Mouse (Mus musculus): ENCODE measurements around the gene Mup5. TPM values are rescaled to one million over a fixed set of nuclear protein-coding genes. Genes with fewer than 3 reads are reported as not detected.
"Not testable (repeated sequence)": the region's sequence is repeated elsewhere in the genome, so short reads cannot be mapped to it uniquely, and the experiment has no call there.

Mup5 gene
- total and polyA plus RNA-seq, 2 experiments from 2014 or later: not detected

DNA sequence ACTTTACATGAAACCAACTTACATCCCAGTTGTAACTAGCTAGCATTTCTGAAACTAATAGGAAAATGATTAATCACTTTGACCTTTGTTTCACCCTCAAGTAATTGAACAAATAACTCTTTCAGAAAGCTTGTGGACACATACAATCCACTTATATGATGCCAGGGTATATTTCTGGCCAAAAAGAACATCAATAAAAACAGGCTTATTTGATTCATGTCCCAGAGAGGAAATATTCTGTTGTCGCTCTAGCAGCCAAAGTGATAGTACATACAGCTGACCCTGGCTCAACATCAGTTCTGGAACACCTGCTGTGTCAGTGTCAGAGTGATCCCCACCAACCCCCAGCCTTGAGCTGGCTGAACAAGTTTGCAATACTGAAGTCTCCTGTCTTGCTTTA is 50.8 kb downstream of the Mup5 start:
- H3K27ac ChIP-seq (ENCODE audit: low read depth); DNase-seq (ENCODE audit: low spot score); H3K36me3 ChIP-seq (replicated peaks; ENCODE audit: control insufficient read depth, insufficient read depth, low read length); ATAC-seq (ENCODE audit: insufficient read depth, low read depth); H3K4me2 ChIP-seq (ENCODE audit: low read depth, low read length); H3K4me1 ChIP-seq (ENCODE audit: control insufficient read depth, insufficient read depth); H3K9me3 ChIP-seq (replicated peaks; ENCODE audit: control insufficient read depth, low read length); H3K4me3 ChIP-seq (ENCODE audit: low read depth, low read length); H3K9ac ChIP-seq (replicated peaks; ENCODE audit: low read depth, low read length); H3K27me3 ChIP-seq (ENCODE audit: control insufficient read depth, insufficient read depth, low read length): not testable (repeated sequence)
- 81% methylated on average over 1 of the region's 1 CpGs for WGBS

GRCm38 (mm10) chr4:61782169-61782568 is 52.9 kb downstream of the Mup5 start, which contains the start of gene Mup19:
Gene Mup19, minus strand, starts transcription at chr4:61782269.
- not testable (repeated sequence) for DNase-seq (ENCODE audit: low spot score); H3K27me3 ChIP-seq (ENCODE audit: control insufficient read depth, insufficient read depth, low read length); H3K9me3 ChIP-seq (replicated peaks; ENCODE audit: control insufficient read depth, low read length); ATAC-seq (ENCODE audit: insufficient read depth, low read depth); H3K4me3 ChIP-seq (ENCODE audit: low read depth, low read length); H3K4me2 ChIP-seq (ENCODE audit: low read depth, low read length); H3K9ac ChIP-seq (replicated peaks; ENCODE audit: low read depth, low read length); H3K4me1 ChIP-seq (ENCODE audit: control insufficient read depth, insufficient read depth); H3K36me3 ChIP-seq (replicated peaks; ENCODE audit: control insufficient read depth, insufficient read depth, low read length); H3K27ac ChIP-seq (ENCODE audit: low read depth)
- WGBS: 94% methylated on average over 1 of the region's 5 CpGs

Other genes with a start within 250 kb of the Mup5 start
- not detected in 2 replicates for gene Mup17, start 239.4 kb downstream of the Mup5 start, total RNA-seq (2014; rRNA removed; ENCODE audit: low replicate concordance)
- not detected in 2 replicates for gene Mup17, start 239.4 kb downstream of the Mup5 start, polyA plus RNA-seq (2015; fragmentation: Nextera tagmentation; extraction: Ambion mirVana)
- gene Mup18, start 161.1 kb downstream of the Mup5 start, total RNA-seq (2014; rRNA removed; ENCODE audit: low replicate concordance): not detected in 2 replicates
- gene Mup18, start 161.1 kb downstream of the Mup5 start, polyA plus RNA-seq (2015; fragmentation: Nextera tagmentation; extraction: Ambion mirVana): not detected in 2 replicates
- gene Mup19, start 53.0 kb downstream of the Mup5 start, total RNA-seq (2014; rRNA removed; ENCODE audit: low replicate concordance): not detected in 2 replicates
- gene Mup19, start 53.0 kb downstream of the Mup5 start, polyA plus RNA-seq (2015; fragmentation: Nextera tagmentation; extraction: Ambion mirVana): not detected in 2 replicates
- gene Mup20, start 218.9 kb upstream of the Mup5 start, total RNA-seq (2014; rRNA removed; ENCODE audit: low replicate concordance): not detected in 2 replicates
- gene Mup20, start 218.9 kb upstream of the Mup5 start, polyA plus RNA-seq (2015; fragmentation: Nextera tagmentation; extraction: Ambion mirVana): not detected in 2 replicates